Mouse (Mus musculus): ENCODE measurements at regions not wholly inside any gene's neighbourhood (a gene's known extent, or its start where the extent isn't known, plus 50 kb on each side); places are given as distances from the start of the nearest gene placed in this dataset.
A peak's percentile ranks its signal among the peaks of the same experiment; 100 is the strongest.

- Histone ChIP-seq H3K4me2 (ENCODE audit: low read depth, low read length) (no peak overlapping the region), H3K4me1 (ENCODE audit: control insufficient read depth, insufficient read depth, low read length) (no peaks in the 10 kb centered on the region), H3K9ac (ENCODE audit: low read depth, low read length) (no peak overlapping the region), H3K9me3 (ENCODE audit: control insufficient read depth, low read length) (no peaks in the 10 kb centered on the region), H3K27ac (replicated peaks; ENCODE audit: low read depth, low read length) (no peak overlapping the region), H3K36me3 (ENCODE audit: control insufficient read depth, insufficient read depth, low read length) (no peaks in the 10 kb centered on the region), H3K27me3 (replicated peaks; ENCODE audit: control insufficient read depth, insufficient read depth, low read length) (no peaks in the 10 kb centered on the region), H3K4me3 (ENCODE audit: low read depth, low read length) (no peak overlapping the region)
- DNase-seq (ENCODE audit: low spot score) (peak; percentile 35), ATAC-seq (ENCODE audit: low read depth) (no peak)
- 32% methylated on average over 5 of the region's 5 CpGs for WGBS
Measured at GRCm38 (mm10) chr6:133904501-133904900, 50.9 kb upstream of the Kap start.

GRCm38 (mm10) chr6:133934667-133935066, 81.1 kb upstream of the Kap start:
- Histone ChIP-seq H3K36me3 (ENCODE audit: control insufficient read depth, insufficient read depth, low read length) (no peaks in the 10 kb centered on the region), H3K4me1 (ENCODE audit: control insufficient read depth, insufficient read depth, low read length) (no peaks in the 10 kb centered on the region), H3K4me2 (ENCODE audit: low read depth, low read length) (no peak overlapping the region), H3K9ac (ENCODE audit: low read depth, low read length) (no peak overlapping the region), H3K27ac (replicated peaks; ENCODE audit: low read depth, low read length) (no peak overlapping the region), H3K4me3 (ENCODE audit: low read depth, low read length) (no peak overlapping the region), H3K27me3 (replicated peaks; ENCODE audit: control insufficient read depth, insufficient read depth, low read length) (no peaks in the 10 kb centered on the region), H3K9me3 (ENCODE audit: control insufficient read depth, low read length) (no peaks in the 10 kb centered on the region)
- ATAC-seq (ENCODE audit: low read depth) (no peak), DNase-seq (ENCODE audit: low spot score) (no peak)
- 84% methylated on average over 7 of the region's 7 CpGs for WGBS

- no peak for ATAC-seq (ENCODE audit: low read depth)
- no peak overlapping the region for H3K4me2 ChIP-seq (ENCODE audit: low read depth, low read length)
- H3K27me3 ChIP-seq (replicated peaks; ENCODE audit: control insufficient read depth, insufficient read depth, low read length): no peaks in the 10 kb centered on the region
- DNase-seq (ENCODE audit: low spot score): no peak
- H3K27ac ChIP-seq (replicated peaks; ENCODE audit: low read depth, low read length): no peak overlapping the region
- no peak overlapping the region for H3K9ac ChIP-seq (ENCODE audit: low read depth, low read length)
- no peaks in the 10 kb centered on the region for H3K9me3 ChIP-seq (ENCODE audit: control insufficient read depth, low read length)
- no peaks in the 10 kb centered on the region for H3K4me1 ChIP-seq (ENCODE audit: control insufficient read depth, insufficient read depth, low read length)
- H3K4me3 ChIP-seq (ENCODE audit: low read depth, low read length): no peak overlapping the region
- H3K36me3 ChIP-seq (ENCODE audit: control insufficient read depth, insufficient read depth, low read length): no peaks in the 10 kb centered on the region
- 87% methylated on average over 2 of the region's 2 CpGs for WGBS
Measured at GRCm38 (mm10) chr6:133935671-133936070, 82.1 kb upstream of the Kap start.

- 81% methylated on average over 11 of the region's 11 CpGs for WGBS
- ATAC-seq (ENCODE audit: low read depth): no peak
Measured at GRCm38 (mm10) chr6:133959902-133960634, 75.4 kb upstream of the Etv6 start.

GRCm38 (mm10) chr6:133960713-133961112, 74.8 kb upstream of the Etv6 start:
- Histone ChIP-seq H3K4me3 (ENCODE audit: low read depth, low read length) (no peak overlapping the region), H3K27me3 (replicated peaks; ENCODE audit: control insufficient read depth, insufficient read depth, low read length) (no peaks in the 10 kb centered on the region), H3K36me3 (ENCODE audit: control insufficient read depth, insufficient read depth, low read length) (no peaks in the 10 kb centered on the region), H3K9ac (ENCODE audit: low read depth, low read length) (no peak overlapping the region), H3K27ac (replicated peaks; ENCODE audit: low read depth, low read length) (no peak overlapping the region), H3K4me1 (ENCODE audit: control insufficient read depth, insufficient read depth, low read length) (no peaks in the 10 kb centered on the region), H3K9me3 (ENCODE audit: control insufficient read depth, low read length) (no peaks in the 10 kb centered on the region), H3K4me2 (ENCODE audit: low read depth, low read length) (no peak overlapping the region)
- ATAC-seq (ENCODE audit: low read depth): peak; percentile 71
- peak; percentile 75 for DNase-seq (ENCODE audit: low spot score)
- 27% methylated on average over 7 of the region's 7 CpGs for WGBS

More at GRCm38 (mm10) chr6:133959902-133960634, 75.4 kb upstream of the Etv6 start:
- H3K27ac ChIP-seq (replicated peaks; ENCODE audit: low read depth, low read length): no peak overlapping the region
- DNase-seq (ENCODE audit: low spot score): no peak
- no peak overlapping the region for H3K4me2 ChIP-seq (ENCODE audit: low read depth, low read length)
- no peak overlapping the region for H3K4me3 ChIP-seq (ENCODE audit: low read depth, low read length)
- no peak overlapping the region for H3K9ac ChIP-seq (ENCODE audit: low read depth, low read length)
- no peaks in the 10 kb centered on the region for H3K4me1 ChIP-seq (ENCODE audit: control insufficient read depth, insufficient read depth, low read length)
- no peaks in the 10 kb centered on the region for H3K27me3 ChIP-seq (replicated peaks; ENCODE audit: control insufficient read depth, insufficient read depth, low read length)
- no peaks in the 10 kb centered on the region for H3K36me3 ChIP-seq (ENCODE audit: control insufficient read depth, insufficient read depth, low read length)
- no peaks in the 10 kb centered on the region for H3K9me3 ChIP-seq (ENCODE audit: control insufficient read depth, low read length)

- H3K9me3 ChIP-seq (ENCODE audit: control insufficient read depth, low read length): no peaks in the 10 kb centered on the region
- H3K4me3 ChIP-seq (ENCODE audit: low read depth, low read length): no peak overlapping the region
- no peak overlapping the region for H3K27ac ChIP-seq (replicated peaks; ENCODE audit: low read depth, low read length)
- 74% methylated on average over 5 of the region's 5 CpGs for WGBS
- H3K36me3 ChIP-seq (ENCODE audit: control insufficient read depth, insufficient read depth, low read length): no peaks in the 10 kb centered on the region
- ATAC-seq (ENCODE audit: low read depth) (no peak), DNase-seq (ENCODE audit: low spot score) (no peak)
- no peaks in the 10 kb centered on the region for H3K27me3 ChIP-seq (replicated peaks; ENCODE audit: control insufficient read depth, insufficient read depth, low read length)
- H3K9ac ChIP-seq (ENCODE audit: low read depth, low read length): no peak overlapping the region
- no peak overlapping the region for H3K4me2 ChIP-seq (ENCODE audit: low read depth, low read length)
- H3K4me1 ChIP-seq (ENCODE audit: control insufficient read depth, insufficient read depth, low read length): no peaks in the 10 kb centered on the region
Measured at GRCm38 (mm10) chr6:133962641-133963040, 72.9 kb upstream of the Etv6 start.

- ATAC-seq (ENCODE audit: low read depth): no peak
- WGBS: 79% methylated on average over 6 of the region's 6 CpGs
- H3K27me3 ChIP-seq (replicated peaks; ENCODE audit: control insufficient read depth, insufficient read depth, low read length): no peaks in the 10 kb centered on the region
- H3K36me3 ChIP-seq (ENCODE audit: control insufficient read depth, insufficient read depth, low read length): no peaks in the 10 kb centered on the region
- no peak overlapping the region for H3K4me2 ChIP-seq (ENCODE audit: low read depth, low read length)
- no peak overlapping the region for H3K9ac ChIP-seq (ENCODE audit: low read depth, low read length)
- no peak overlapping the region for H3K4me3 ChIP-seq (ENCODE audit: low read depth, low read length)
- DNase-seq (ENCODE audit: low spot score): no peak
- H3K9me3 ChIP-seq (ENCODE audit: control insufficient read depth, low read length): no peaks in the 10 kb centered on the region
- H3K4me1 ChIP-seq (ENCODE audit: control insufficient read depth, insufficient read depth, low read length): no peaks in the 10 kb centered on the region
- H3K27ac ChIP-seq (replicated peaks; ENCODE audit: low read depth, low read length): no peak overlapping the region
Measured at GRCm38 (mm10) chr6:133963264-133963663, 72.2 kb upstream of the Etv6 start.

GRCm38 (mm10) chr6:133967286-133967685, 68.2 kb upstream of the Etv6 start:
- no peaks in the 10 kb centered on the region for H3K36me3 ChIP-seq (ENCODE audit: control insufficient read depth, insufficient read depth, low read length)
- ATAC-seq (ENCODE audit: low read depth): no peak
- no peak overlapping the region for H3K27ac ChIP-seq (replicated peaks; ENCODE audit: low read depth, low read length)
- no peak overlapping the region for H3K4me3 ChIP-seq (ENCODE audit: low read depth, low read length)
- no peak overlapping the region for H3K4me2 ChIP-seq (ENCODE audit: low read depth, low read length)
- H3K9ac ChIP-seq (ENCODE audit: low read depth, low read length): no peak overlapping the region
- no peaks in the 10 kb centered on the region for H3K4me1 ChIP-seq (ENCODE audit: control insufficient read depth, insufficient read depth, low read length)
- H3K9me3 ChIP-seq (ENCODE audit: control insufficient read depth, low read length): no peaks in the 10 kb centered on the region
- WGBS: 78% methylated on average over 3 of the region's 3 CpGs
- no peaks in the 10 kb centered on the region for H3K27me3 ChIP-seq (replicated peaks; ENCODE audit: control insufficient read depth, insufficient read depth, low read length)
- DNase-seq (ENCODE audit: low spot score): no peak

- DNase-seq (ENCODE audit: low spot score) (no peak), ATAC-seq (ENCODE audit: low read depth) (0 out of 2 replicates have a peak, but pooled peaks have one; percentile 22)
- Histone ChIP-seq H3K9me3 (ENCODE audit: control insufficient read depth, low read length) (no peaks in the 10 kb centered on the region), H3K4me3 (ENCODE audit: low read depth, low read length) (no peak overlapping the region), H3K4me2 (ENCODE audit: low read depth, low read length) (no peak overlapping the region), H3K27me3 (replicated peaks; ENCODE audit: control insufficient read depth, insufficient read depth, low read length) (no peaks in the 10 kb centered on the region), H3K36me3 (ENCODE audit: control insufficient read depth, insufficient read depth, low read length) (no peaks in the 10 kb centered on the region), H3K4me1 (ENCODE audit: control insufficient read depth, insufficient read depth, low read length) (no peaks in the 10 kb centered on the region), H3K27ac (replicated peaks; ENCODE audit: low read depth, low read length) (no peak overlapping the region), H3K9ac (ENCODE audit: low read depth, low read length) (no peak overlapping the region)
- 64% methylated on average over 6 of the region's 6 CpGs for WGBS
Measured at GRCm38 (mm10) chr6:133972054-133972705, 63.3 kb upstream of the Etv6 start.
